Mouse (Mus musculus): ENCODE data around the gene Rnf5.

The Rnf5 gene

DNA sequence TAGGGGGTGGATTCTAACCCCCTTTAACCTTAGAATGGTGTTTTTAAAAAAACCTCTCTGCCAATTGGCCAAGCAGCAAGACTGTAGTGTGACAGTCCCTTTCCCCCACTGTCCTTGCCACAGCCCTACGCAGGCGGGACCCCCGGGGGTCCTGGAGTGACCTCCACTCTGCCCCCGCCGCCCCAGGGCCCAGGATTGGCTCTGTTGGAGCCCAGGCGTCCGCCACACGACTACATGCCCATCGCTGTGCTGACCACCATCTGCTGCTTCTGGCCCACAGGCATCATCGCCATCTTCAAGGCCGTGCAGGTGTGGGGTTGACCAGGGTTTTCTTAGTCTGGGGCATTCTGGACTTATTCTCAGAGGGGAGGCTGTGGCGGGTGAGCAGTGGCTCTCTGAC lies 28.2 kb upstream of the Rnf5 start:
- peak; percentile 19 for DNase-seq

DNA sequence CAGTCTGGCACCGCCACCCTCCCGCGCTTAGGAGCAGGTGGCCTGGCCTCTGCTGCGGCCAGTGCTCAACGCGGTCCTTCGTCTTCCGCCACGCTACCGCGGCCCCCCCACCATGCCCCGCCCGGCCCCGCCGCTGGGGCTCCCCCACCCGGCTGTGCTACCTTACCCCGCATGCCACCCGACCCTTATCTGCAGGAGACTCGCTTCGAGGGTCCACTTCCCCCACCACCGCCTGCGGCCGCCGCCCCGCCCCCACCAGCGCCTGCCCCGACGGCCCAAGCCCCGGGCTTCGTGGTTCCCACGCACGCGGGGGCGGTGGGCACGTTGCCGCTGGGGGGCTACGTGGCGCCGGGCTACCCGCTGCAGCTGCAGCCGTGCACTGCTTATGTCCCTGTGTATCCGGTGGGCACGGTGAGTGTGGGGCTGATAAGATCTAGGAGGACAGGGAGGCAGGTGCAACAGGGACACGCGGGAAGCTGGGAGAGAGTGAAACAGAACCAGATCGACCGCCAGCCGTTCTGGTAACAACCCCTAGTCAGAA lies 27.3 kb upstream of the Rnf5 start:
- DNase-seq: peak; percentile 64

DNA sequence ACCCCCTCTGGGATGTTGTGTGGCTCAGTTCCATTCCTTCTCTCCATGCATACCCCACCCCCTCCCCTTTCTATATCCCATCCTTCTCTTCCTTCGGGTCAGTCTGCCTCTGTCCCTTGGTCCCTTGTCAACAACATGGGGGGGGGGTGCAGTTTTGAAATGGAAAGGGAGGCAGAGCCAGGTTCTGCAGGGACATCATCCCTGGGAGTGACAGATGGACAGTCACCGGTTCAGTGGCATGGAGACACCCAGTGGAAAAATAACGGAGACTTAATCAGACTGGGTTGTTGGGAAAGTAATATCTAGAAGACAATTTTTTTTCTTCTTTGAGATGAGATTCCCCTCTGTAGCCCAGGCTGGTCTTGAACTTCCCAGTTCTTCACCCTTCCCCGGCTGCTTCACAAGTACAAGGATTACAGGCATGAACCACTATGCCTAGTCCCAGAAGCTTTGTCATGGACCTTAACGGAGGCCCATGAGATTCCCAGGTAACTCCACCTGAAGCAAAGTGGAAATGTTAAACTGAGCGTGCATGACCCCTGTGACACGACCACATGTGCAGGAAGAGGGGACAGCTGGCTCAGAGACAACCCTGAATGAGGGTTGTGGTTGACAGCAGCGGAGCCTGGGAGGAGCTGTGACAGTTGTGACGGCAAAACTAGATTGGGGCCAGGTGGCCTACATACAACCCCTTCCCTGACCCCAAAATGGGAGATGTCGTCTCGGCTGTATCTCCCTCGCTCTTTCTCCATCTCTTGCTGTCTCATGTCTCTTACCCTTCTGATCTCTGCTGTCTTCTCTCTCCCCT lies 26.5 kb upstream of the Rnf5 start:
- peak; percentile 14 for DNase-seq

DNA sequence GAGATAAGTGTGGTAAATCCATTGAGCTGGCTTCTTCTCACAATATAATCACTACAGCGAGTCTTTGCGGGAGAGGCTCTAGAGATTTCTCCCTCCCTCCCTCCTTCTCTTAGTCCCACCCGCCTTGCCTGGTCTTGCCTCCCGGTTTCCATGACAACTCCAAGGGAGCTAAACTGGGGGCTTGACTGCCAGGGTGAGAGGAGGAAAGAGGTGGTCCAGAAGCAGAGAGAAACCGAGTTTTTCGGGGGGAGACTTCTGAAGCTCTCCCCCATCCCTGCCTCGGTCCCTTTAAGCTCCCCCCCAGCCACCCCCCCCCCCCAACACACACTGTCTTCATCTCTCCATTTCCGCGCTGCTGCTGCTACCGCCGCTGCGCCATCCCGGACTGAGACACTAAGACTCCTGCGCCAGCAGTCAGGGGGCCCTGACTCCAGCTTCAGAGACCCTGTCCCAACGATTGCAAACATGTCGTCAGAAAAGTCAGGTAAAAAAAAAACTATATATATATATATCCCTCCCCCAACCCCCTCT lies 25.8 kb upstream of the Rnf5 start, which contains the start of gene Prrt1:
Gene Prrt1, plus strand, starts transcription at position 313 of the 531 bp plus-strand sequence.
- peak; percentile 50 for DNase-seq

DNA sequence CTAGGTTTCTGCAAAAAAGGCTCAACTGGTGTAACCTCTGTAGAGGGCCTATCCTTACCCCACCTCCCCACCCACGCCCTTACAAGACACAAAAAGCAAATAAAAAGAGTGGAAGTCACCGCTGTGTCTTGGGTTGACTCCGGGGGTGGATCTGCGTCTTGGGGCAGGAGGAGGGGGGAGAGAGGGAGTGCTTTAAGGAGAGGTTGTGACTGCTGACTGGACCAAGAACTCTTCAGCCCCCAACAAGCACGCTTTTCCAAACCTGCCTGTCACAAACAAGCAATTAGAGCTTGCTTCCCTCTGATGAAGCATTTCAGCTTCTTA lies 25.1 kb upstream of the Rnf5 start:
- DNase-seq: peak; percentile 6

DNA sequence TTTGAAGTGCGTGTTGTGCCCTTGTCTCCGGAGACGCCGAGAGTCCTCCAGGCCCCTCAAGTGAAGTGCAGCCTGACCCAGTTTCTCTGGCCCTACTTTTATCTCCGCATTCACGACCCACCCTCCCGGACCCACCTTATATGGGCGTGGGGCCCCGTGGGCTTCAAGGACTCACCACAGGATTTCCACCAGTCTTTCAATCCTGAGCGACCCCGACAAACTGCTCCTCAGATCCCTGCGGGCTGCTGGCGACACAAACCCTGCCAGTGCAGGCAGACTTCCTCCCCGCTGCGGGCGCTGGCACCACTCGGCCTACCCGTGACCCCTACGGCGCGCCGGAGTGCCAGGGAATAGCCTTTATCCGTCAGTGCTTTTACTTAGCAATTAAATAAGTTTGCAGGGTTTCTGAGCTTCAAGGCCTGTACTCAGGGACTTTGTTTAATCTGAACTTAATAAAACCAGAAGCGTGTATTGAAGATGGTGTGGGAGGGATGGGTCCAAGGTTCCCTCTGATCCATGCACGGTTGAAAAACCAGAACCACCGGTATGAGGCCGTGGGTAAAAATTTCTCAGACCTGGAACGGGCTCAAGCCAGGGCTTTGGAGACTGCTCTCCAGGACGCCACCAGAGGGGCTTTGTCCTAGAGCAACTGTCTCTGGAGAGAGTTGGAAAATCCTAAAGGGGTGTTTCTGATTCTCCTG lies 24.6 kb upstream of the Rnf5 start, which contains the start of gene Ppt2:
Gene Ppt2, minus strand, starts transcription at position 568 of the 701 bp plus-strand sequence.
- DNase-seq: peak; percentile 52

DNA sequence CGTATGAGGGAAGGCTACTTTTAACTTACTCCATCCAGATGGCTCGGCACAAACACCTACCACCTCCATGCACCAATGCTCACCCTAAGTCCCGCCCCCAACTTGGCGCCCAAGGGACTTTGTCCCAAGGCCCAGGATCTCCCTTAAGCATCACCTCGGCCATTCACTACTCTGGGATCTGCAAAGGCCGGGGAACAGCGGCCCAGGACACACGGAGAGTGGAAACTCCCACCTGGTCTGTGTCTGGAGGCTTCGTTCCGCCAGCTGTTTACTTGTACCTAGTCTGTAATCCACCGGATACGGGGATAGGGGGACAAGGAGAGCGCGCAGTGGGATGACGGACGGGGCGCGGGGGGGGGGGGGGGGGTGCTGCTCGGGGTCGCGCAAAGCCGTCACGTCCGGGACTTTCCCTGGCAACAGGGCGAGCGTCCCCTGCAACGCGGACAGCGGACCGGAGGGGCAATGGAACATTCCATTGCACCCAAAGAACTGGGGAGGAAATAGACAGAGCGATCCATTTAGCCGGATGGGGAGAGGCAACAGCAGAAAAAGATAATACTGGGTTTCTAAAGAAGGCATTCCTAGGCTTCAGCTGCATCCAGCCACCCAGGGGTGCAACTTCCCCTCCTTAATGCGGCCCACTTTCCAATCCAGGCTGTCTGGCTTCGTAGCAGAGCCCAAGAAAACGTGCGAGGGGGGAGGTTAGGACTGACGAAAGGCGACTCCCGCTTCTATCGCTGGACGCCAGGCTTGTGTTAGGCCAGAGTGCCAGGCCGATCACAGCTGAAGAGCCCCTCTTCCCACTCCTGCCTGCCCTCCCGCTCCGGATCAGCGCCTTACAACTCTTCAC lies 23.8 kb upstream of the Rnf5 start:
- peak; percentile 87 for DNase-seq

DNA sequence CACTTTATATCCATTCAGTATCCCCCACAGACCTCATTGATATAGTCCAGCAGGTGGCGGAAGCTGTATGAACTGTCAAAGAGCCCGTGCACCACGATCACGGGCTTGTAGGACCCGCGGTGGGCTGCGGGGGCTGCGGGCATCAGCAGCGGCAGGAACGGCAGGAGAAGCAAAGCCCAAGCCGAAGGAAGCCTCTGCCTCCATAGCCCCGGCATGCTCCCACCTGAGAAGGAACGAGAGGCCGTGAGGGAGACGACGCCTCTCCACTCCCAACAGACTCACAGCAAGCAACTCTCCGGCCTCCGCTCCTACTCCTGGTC lies 23.2 kb upstream of the Rnf5 start:
- DNase-seq: peak; percentile 42

DNA sequence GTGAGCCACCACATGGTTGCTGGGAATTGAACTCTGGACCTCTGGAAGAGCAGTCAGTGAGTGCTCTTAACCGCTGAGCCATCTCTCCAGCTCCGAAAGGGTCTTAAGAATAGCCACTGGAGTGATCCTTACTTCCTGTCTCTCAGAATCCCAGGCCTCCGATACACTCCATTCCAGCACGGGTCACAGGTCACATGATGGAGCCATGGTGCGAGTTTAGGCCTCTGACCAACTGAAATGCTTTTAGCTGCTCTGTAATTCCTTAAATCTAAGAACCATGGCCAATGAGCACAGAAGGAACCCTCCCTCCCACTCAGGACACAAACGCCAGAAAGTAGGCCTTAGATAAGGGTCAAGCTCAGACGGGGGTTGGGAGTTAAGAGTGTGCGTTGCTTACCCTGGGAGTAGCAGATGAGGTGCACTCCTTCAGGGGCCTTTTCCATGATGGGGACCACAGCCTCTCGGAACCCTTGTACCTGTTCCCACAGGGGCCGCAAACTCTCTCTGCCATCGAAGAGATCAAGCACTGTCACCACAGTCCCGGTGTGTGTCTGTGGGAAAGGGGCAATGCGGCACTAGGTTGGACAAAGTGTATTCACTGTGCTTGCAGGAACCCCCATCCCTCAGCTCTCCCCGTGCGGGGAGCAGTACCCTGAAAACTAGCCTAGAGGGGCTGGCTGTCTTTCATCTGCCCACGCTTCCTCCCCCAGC lies 22.7 kb upstream of the Rnf5 start:
- DNase-seq: no peak

DNA sequence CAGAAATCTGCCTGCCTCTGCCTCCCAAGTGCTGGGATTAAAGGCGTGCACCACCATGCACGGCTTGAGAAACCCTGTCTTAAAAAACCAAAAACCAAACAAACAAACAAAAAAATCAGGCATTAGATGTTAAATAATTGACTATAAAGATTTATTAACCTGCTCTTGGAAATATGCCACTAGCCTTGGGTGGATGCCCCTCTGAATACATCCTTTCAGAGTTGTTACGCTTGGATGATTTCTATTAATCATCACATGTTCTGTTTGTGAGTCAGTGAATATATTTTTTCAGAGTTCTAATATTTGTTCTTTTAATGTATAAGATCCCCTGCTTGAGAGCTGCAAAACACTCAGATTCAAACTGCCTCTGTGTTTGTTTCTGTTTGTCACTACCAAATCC lies 21.5 kb upstream of the Rnf5 start:
- no peak for DNase-seq

DNA sequence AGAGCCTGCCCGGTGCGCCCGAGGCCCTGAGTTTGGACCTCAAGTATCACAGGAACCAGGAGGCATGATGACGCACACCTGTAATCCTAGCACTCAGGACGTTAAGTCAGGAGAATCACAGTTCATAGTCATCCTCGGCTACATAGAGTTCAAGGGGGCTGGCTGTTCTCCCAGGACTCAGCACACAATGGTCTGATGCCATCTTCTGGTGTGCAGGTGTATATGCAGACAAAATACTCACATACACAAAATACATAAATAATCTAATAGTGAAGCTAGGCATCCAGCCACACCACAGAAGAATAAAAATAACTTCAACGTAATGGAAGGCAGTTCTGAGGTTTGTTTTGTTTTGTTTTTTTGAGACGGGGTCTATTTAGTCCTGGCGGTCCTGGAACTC lies 19.7 kb upstream of the Rnf5 start:
- peak; percentile 2 for DNase-seq

DNA sequence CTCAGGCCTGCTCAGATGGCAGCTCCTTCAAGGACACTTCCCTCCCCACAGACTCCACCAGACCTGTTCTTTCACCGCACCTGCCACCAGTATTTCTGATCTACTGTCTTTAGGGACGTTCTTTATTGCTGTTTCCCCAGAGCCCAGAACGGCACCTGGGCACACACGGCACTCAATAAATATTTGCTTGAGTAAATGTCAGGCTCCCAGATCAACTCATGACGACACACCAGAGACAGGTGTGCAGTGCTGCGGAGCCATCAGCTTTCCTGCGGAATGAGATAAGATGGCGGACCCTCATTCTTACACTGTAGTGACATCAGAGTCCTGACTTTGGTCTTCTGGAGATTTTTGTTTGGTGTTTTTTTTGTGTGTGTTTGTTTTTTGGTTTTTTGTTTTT lies 17.5 kb upstream of the Rnf5 start:
- no peak for DNase-seq

DNA sequence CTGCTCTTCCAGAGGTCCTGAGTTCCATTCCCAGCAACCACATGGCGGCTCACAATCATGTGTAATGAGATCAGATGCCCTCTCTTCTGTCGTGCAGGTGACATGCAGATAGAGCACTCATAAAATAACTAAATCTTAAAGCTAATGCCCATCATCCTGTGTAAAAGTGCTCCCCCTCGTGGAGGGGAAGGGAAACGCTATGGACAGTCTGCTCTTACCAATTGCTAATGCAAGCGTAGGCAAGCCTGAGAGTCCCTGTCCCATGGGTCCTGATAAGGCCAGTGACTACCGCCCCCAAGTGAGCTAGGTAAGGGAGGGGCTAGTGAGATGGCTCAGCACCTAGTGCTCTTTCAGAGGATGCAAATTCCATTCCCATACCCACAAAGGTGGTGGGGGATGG lies 15.5 kb upstream of the Rnf5 start:
- peak; percentile 42 for DNase-seq

DNA sequence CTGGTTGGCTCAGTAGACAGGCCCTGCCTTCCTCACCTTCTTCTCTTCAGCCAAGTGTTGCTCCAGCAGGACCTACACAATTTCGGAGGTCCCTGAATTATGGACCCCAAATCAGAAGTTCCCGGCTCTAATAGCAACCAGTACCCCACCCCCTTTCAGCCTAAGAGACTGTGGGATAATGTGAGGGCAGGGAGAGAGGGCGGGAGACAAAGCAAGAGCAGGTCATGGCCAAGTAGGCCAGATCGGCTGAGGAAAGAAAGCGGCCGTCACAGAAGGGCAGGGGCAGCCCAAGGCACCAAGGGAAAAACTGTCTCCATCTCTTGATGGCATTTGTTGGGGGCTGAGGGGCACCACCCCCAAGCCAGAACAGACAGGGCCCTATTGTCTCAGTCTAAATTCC lies 12.4 kb upstream of the Rnf5 start, which contains the start of gene Egfl8:
Gene Egfl8, minus strand, starts transcription at position 101 of the 400 bp plus-strand sequence.
- DNase-seq: no peak

DNA sequence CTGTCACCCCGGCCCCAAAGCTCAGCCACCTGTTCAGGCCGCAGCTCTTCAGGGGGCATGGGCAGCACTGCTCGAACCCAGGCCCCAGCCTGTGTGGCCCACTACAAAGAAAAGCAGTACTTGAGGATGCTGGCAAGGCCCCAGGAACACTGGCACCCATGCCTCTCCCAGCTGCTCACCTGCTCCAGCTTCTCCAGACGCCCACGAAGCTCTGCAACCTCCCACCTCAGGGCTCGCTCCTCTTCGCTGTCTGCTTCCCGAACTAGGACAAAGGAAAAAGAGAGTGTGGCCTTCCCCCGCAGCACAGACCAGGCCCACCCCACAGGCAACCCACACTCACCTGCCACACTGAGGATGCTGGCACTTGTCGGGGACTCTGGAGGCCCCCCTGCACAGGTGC lies 10.3 kb upstream of the Rnf5 start:
- no peak for DNase-seq

DNA sequence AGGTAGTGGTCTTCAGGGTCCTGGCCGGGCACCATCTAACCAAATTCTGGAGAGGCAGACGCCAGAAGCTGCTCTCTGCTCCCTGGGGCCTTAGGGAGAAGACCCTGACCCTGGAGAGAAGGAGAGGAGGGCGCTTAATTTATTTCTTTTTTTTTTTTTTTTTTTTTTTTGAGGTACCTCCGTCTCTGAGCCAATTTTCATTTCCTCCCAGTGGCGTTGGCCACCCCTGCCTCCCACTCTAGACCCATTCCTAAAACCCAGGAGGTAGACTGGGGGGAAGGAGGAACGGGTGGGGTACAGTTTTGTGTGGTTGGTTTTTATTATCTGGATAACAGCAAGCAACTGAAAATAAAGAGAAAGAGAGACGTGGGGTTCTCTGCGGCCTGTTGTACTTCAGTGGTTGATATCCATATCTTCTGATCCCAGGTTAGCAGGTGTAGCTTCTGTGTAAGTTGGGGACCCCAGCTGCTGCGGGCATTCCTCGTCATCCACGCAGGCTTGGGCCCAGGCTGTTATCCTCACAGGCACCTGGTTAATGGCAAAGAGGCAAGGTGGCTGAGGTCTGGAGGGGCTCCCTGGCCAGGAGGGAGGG lies 9.7 kb upstream of the Rnf5 start:
- DNase-seq: no peak

DNA sequence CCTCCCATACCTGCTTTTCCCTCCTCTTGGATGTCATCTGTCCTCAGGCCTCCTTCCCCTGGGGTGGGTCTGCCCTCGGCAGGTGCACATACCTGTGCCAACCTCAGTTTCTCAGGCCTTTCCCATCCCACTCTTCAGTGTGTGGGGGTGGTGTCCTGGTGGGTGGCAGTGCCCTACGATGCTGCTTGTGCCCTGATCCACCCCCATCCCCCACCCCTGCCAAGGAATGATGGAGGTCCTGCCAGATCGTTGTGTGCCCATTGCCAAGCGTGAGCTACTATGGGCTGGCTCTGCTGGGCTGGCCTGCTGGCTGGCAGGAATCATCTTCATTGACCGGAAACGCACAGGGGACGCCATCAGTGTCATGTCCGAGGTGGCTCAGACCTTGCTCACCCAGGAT lies 7.6 kb upstream of the Rnf5 start:
- no peak for DNase-seq

DNA sequence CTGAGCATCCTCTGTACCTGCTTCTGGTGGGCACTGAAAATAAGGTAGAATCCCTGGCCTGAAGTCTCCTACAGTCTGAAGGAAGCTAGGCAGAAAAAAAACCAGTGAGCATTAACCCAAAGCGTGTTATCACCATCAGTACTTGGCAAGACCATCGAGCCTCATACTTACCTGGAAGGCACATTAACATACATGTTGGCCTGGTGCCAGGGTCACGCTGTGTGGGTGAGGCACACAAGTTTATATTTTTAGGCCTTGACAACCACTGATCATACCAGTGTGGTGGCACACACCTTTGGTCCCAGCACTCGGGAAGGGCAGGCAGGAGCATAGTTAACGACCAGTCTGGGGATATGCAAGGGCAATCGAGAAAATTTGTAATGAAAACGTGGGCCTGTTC lies 4.5 kb upstream of the Rnf5 start:
- DNase-seq: no peak

DNA sequence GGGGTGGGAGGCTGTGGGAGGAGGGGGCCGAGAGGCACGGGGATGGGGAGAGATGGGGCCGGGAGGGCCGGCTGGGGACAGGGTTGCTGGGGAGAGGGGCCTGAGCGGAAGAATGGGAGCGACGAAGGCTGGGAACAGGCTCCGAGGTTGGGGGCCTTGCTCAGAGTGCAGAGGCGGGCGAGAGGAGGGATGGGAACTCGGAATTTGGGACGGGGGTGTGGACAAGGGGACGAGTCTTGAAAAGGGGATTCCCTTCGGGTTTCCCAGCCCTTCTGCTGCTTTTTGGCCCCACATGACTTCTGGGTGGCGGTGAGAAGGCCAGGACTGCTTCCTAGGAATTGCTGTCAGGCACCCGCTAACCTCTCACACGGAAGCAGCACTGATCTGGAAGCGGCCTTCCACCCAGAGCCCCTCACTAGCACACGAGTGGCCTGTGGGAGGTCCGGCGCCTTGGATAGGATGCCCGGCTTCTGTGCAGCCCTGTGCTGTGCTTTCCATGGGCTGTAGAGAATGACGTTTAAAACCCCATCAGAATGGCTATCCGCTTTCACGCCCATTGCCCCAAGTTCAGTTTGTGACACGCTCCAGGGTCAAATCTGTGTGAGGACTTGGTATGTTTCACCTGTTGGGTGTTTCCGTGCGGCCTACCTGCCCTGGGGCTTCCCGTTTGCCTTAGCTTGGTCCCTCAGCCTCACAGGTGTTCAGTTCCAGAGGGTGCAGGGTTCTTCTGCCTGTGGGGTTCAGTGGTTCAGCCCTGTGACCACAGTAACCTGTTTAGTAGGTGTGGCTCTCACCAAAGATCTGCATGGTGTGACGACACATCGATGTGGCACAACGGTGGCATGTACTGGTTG lies 2.9 kb upstream of the Rnf5 start:
- DNase-seq: peak; percentile 43

DNA sequence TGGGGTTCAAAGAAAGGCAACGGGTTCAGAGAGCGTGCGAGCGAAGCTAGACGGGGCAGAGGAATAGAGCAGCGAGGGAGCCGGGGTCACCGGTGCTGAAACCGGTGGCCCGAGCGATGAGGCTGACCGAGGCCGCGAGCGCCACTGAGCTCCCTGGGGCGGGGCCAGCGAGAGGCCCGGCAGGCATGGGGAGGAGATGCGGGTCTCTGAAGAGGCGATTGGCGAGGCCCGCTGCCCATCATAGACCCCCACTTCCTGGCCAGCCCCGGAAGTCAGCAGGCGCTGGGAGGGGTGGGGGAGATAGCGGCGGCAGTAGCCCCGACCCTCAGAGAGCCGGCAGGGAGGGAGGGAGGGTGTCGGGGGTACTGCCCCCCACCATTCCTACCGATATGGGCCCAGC lies 2.1 kb upstream of the Rnf5 start:
- peak; percentile 99 for DNase-seq

Data from right cerebral cortex, postnatal 14 days (tissue).